Mouse (Mus musculus): ENCODE results near the gene Gm49450.

Gm49450 gene

GRCm38 (mm10) chr15:98953401-98954356 lies at the start of gene Gm49450, which contains the start of gene Tuba1a:
Gene Gm49450 (minus strand): TSS chr15:98953551.
Gene Tuba1a (minus strand): TSS chr15:98953703.
- peak; percentile 98 for DNase-seq

GRCm38 (mm10) chr15:99001451-99001931 lies 48.1 kb upstream of the Gm49450 start:
- DNase-seq: no peak

- peak; percentile 78 to 83 for DNase-seq
Observed at GRCm38 (mm10) chr15:99000535-99001283, 47.4 kb upstream of the Gm49450 start.

GRCm38 (mm10) chr15:98998775-98999157 lies 45.4 kb upstream of the Gm49450 start:
- DNase-seq: no peak

GRCm38 (mm10) chr15:98997938-98998774 lies 44.8 kb upstream of the Gm49450 start:
- no peak for DNase-seq

GRCm38 (mm10) chr15:98996840-98997239 lies 43.5 kb upstream of the Gm49450 start:
- peak in 1 of 2 experiments; percentile 62 for DNase-seq

- no peak for DNase-seq
Observed at GRCm38 (mm10) chr15:98994957-98995520, 41.7 kb upstream of the Gm49450 start.

GRCm38 (mm10) chr15:98993865-98994264 lies 40.5 kb upstream of the Gm49450 start:
- peak; percentile 93 to 96 for DNase-seq

- DNase-seq: peak; percentile 98
Observed at GRCm38 (mm10) chr15:98993093-98993793, 39.9 kb upstream of the Gm49450 start.

GRCm38 (mm10) chr15:98992086-98992912 lies 38.9 kb upstream of the Gm49450 start:
- peak; percentile 73 to 76 for DNase-seq

GRCm38 (mm10) chr15:98991540-98992050 lies 38.2 kb upstream of the Gm49450 start:
- no peak for DNase-seq

GRCm38 (mm10) chr15:98990669-98991539 lies 37.6 kb upstream of the Gm49450 start:
- peak; percentile 68 to 73 for DNase-seq

- DNase-seq: peak in 1 of 2 experiments; percentile 11
Observed at GRCm38 (mm10) chr15:98989701-98990430, 36.5 kb upstream of the Gm49450 start.

- DNase-seq: peak in 1 of 2 experiments; percentile 23
Observed at GRCm38 (mm10) chr15:98988787-98989186, 35.4 kb upstream of the Gm49450 start.

- DNase-seq: peak in 1 of 2 experiments; percentile 36
Observed at GRCm38 (mm10) chr15:98987661-98988181, 34.4 kb upstream of the Gm49450 start.

- DNase-seq: peak; percentile 66 to 67
Observed at GRCm38 (mm10) chr15:98987077-98987630, 33.8 kb upstream of the Gm49450 start.

GRCm38 (mm10) chr15:98985982-98986715 lies 32.8 kb upstream of the Gm49450 start:
- peak in 1 of 2 experiments; percentile 42 for DNase-seq
